Mouse (Mus musculus): Measurements from ENCODE around the gene Lmln.

- TF ChIP-seq GATA1 (IDR thresholded peaks at IDR 0.05; ENCODE audit: borderline replicate concordance, low read length), result no peak
- no peak for TF ChIP-seq FLI1 (IDR thresholded peaks at IDR 0.05; ENCODE audit: low read length)
Observed at GRCm38 (mm10) chr16:33123373-33123772, 61.1 kb downstream of the Lmln start.
